Mouse (Mus musculus) hindbrain, embryonic 15.5 days (tissue): ENCODE data around the gene Med24. TPM values are rescaled to one million over a fixed set of nuclear protein-coding genes. Genes with fewer than 3 reads are reported as not detected.
"Not testable (repeated sequence)": the region's sequence is repeated elsewhere in the genome, so short reads cannot be mapped to it uniquely, and the experiment has no call there.

Experiments
- ATAC-seq: fragments of 200-750 bp; cut with Nextera tagmentation; 2 replicates; pipeline ENCODE4 v1.8.0; 2017; ENCODE audit warnings: low read depth, moderate number of reproducible peaks, moderate TSS enrichment; ENCODE audit not compliant: low FRiP score
- H3K27ac ChIP-seq: fragments of 300-500 bp; sonication (generic); replicated peaks from 2 replicates; pipeline ENCODE4 v1.5.1; 2015; ENCODE audit warnings: mild to moderate bottlenecking, inconsistent platforms
- H3K27me3 ChIP-seq: fragments of 300-500 bp; sonication (generic); 2 replicates; pipeline ENCODE4 v1.6.1; 2015; ENCODE audit warnings: control low read depth, inconsistent platforms
- H3K36me3 ChIP-seq: fragments of 300-500 bp; sonication (generic); 2 replicates; pipeline ENCODE4 v1.6.1; 2015; ENCODE audit warnings: control low read depth, inconsistent platforms
- H3K4me1 ChIP-seq: fragments of 300-500 bp; sonication (generic); replicated peaks from 2 replicates; pipeline ENCODE4 v1.6.1; 2015; ENCODE audit warnings: control low read depth, inconsistent platforms
- H3K4me2 ChIP-seq: fragments of 300-500 bp; sonication (generic); 2 replicates; pipeline ENCODE4 v1.6.1; 2015; ENCODE audit warnings: moderate library complexity, mild to moderate bottlenecking, inconsistent platforms
- H3K4me3 ChIP-seq: fragments of 300-500 bp; sonication (generic); 2 replicates; pipeline ENCODE4 v1.5.1; 2015; ENCODE audit warnings: mild to moderate bottlenecking, inconsistent platforms
- H3K9ac ChIP-seq: fragments of 300-500 bp; sonication (generic); 2 replicates; pipeline ENCODE4 v1.6.1; 2015; ENCODE audit warnings: inconsistent platforms
- H3K9me3 ChIP-seq: fragments of 300-500 bp; sonication (generic); 2 replicates; pipeline ENCODE4 v1.6.1; 2016; ENCODE audit warnings: control low read depth, inconsistent platforms
- WGBS: fragments of 180-500 bp; shearing (Covaris S2); methylation state at CpG from one replicate; pipeline ENCODE4 v1.1.7; 2015; 5-methylcytosine and 5-hydroxymethylcytosine counted together
- polyA plus RNA-seq: library from polyadenylated mRNA; unstranded; fragments of >200 nt; fragmentation: Nextera tagmentation; extraction: Ambion mirVana; gene quantifications from 2 replicates; pipeline ENCODE4 v1.2.1, GENCODE M21; 2015

Med24 gene
- polyA plus RNA-seq, 1 experiment from 2014 or later: 70.3 TPM

GRCm38 (mm10) chr11:98723098-98723497 is 6.1 kb downstream of the Med24 start:
- peaks cover 24% of the 10 kb centered on the region for H3K36me3 ChIP-seq
- no peak overlapping the region for H3K4me2 ChIP-seq
- H3K27me3 ChIP-seq: no peaks in the 10 kb centered on the region
- no peaks in the 10 kb centered on the region for H3K9me3 ChIP-seq
- no peak for ATAC-seq
- no peak overlapping the region for H3K4me3 ChIP-seq
- no peak overlapping the region for H3K27ac ChIP-seq
- 84% methylated on average over 7 of the region's 7 CpGs for WGBS
- no peak overlapping the region for H3K9ac ChIP-seq
- peaks cover 14% of the 10 kb centered on the region for H3K4me1 ChIP-seq

DNA sequence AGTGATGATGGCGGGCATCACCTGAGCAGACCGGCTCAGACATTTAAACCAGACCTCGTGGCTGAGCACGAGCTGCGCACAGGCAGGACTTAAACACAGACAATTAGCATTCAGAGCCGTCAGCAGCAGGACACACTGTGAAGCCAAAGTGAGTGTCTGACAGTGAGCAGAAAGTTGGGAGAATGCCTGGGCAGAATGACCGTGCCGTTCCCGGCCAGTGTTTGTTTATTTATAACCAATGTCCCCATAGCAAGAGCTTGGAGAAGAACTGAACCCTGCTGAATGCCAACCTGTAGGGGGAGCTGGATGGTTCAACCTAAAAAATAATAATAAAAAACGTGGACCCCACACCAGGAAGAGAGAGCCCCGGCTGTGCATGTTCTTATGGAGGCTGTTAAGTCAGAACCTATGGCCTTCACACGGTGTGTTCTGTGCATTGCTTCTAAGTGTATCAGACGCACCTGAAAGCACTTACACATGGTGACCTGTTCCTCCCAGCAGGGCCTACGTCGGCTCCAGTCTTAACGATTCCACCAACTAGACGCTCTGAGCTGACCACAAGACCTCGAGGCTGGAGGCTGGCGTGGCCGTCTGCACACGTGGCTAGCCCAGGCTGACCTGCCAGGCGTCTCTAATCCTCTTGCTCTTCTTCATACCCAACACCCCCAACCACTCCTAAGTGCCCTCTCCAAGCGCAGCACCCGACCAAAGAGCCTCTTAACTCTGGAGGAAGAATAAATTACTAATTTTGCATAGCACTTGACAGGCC is 7.6 kb downstream of the Med24 start:
- WGBS: 75% methylated on average over 24 of the region's 24 CpGs
- Histone ChIP-seq H3K9me3 (no peaks in the 10 kb centered on the region), H3K4me3 (no peak overlapping the region), H3K36me3 (peaks cover 20% of the 10 kb centered on the region), H3K4me1 (peaks cover 13% of the 10 kb centered on the region; the same call in 1 of the 2 replicates), H3K27me3 (no peaks in the 10 kb centered on the region), H3K9ac (no peak overlapping the region), H3K4me2 (no peak overlapping the region), H3K27ac (no peak overlapping the region)
- no peak for ATAC-seq

DNA sequence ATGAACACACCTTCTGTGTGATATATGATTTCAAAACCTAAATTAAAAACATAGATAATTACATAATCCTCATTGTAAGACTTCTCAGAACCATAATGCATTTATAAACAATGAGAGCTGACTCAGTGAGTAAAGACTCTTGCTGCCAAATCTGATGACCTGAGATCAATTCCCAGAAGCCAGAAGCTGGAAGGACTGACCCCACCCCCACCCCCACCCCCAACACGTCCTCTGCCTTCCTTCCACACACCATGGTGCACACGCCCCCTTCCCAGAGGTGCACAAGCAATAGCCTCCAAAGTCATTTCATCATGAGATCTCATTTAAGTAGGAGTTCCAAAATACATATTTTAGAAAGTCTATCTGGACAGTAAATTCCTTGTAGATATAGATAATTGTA is 8.5 kb downstream of the Med24 start:
- Histone ChIP-seq H3K36me3 (peaks cover 25% of the 10 kb centered on the region), H3K4me1 (peaks cover 13% of the 10 kb centered on the region; the same call in 1 of the 2 replicates), H3K4me2 (no peak overlapping the region), H3K27me3 (no peaks in the 10 kb centered on the region), H3K4me3 (no peak overlapping the region), H3K9me3 (no peaks in the 10 kb centered on the region), H3K9ac (no peak overlapping the region), H3K27ac (no peak overlapping the region)
- no peak for ATAC-seq
- WGBS: 80% methylated on average over 2 of the region's 2 CpGs

- 10% methylated on average over 13 of the region's 13 CpGs for WGBS
- no peak overlapping the region for H3K27ac ChIP-seq
- H3K4me3 ChIP-seq: no peak overlapping the region
- no peak overlapping the region for H3K9ac ChIP-seq
- no peak overlapping the region for H3K4me2 ChIP-seq
- no peaks in the 10 kb centered on the region for H3K27me3 ChIP-seq
- no peaks in the 10 kb centered on the region for H3K9me3 ChIP-seq
- no peak for ATAC-seq
- H3K4me1 ChIP-seq: peaks cover 13% of the 10 kb centered on the region; the same call in 1 of the 2 replicates
- H3K36me3 ChIP-seq: peaks cover 39% of the 10 kb centered on the region
Observed at GRCm38 (mm10) chr11:98717904-98718303, 11.3 kb downstream of the Med24 start.

- Histone ChIP-seq H3K4me1 (peaks cover 10% of the 10 kb centered on the region; the same call in 1 of the 2 replicates), H3K4me3 (no peak overlapping the region), H3K4me2 (no peak overlapping the region), H3K9me3 (no peaks in the 10 kb centered on the region), H3K27me3 (no peaks in the 10 kb centered on the region), H3K9ac (no peak overlapping the region), H3K36me3 (peaks cover 52% of the 10 kb centered on the region), H3K27ac (no peak overlapping the region)
- no peak for ATAC-seq
- WGBS: 93% methylated on average over 9 of the region's 9 CpGs
Observed at GRCm38 (mm10) chr11:98715946-98716345, 13.3 kb downstream of the Med24 start.

GRCm38 (mm10) chr11:98713703-98714102 is 15.5 kb downstream of the Med24 start:
- H3K36me3 ChIP-seq: peaks cover 67% of the 10 kb centered on the region
- H3K4me2 ChIP-seq: no peak overlapping the region
- H3K27ac ChIP-seq: no peak overlapping the region
- H3K4me3 ChIP-seq: no peak overlapping the region
- H3K27me3 ChIP-seq: no peaks in the 10 kb centered on the region
- WGBS: 90% methylated on average over 12 of the region's 12 CpGs
- no peak for ATAC-seq
- no peaks in the 10 kb centered on the region for H3K9me3 ChIP-seq
- no peak overlapping the region for H3K9ac ChIP-seq
- peaks cover 10% of the 10 kb centered on the region; the same call in 1 of the 2 replicates for H3K4me1 ChIP-seq

DNA sequence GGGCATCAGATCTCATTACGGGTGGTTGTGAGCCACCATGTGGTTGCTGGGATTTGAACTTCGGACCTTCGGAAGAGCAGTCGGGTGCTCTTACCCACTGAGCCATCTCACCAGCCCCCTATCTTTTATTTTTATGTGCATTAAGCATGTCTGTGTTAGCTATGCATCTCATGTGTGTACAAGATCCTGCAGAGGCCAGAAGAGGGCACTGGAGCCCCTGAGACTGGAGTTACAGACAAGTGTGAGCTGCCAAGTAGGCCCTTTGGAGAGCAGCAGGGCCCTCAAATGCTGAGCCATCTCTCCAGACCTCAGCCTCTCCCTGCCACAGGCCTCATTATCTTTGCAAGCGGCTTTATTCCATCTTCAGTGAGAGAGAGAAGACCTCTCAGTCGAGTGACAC is 17.2 kb downstream of the Med24 start:
- H3K36me3 ChIP-seq: peaks cover 76% of the 10 kb centered on the region
- not testable (repeated sequence) for H3K9me3 ChIP-seq, H3K27ac ChIP-seq, ATAC-seq, H3K4me3 ChIP-seq, H3K4me1 ChIP-seq, H3K27me3 ChIP-seq, H3K4me2 ChIP-seq, H3K9ac ChIP-seq
- WGBS: 84% methylated on average over 6 of the region's 6 CpGs

GRCm38 (mm10) chr11:98711046-98711434 is 18.2 kb downstream of the Med24 start:
- no peak for ATAC-seq
- Histone ChIP-seq H3K4me1 (no peaks in the 10 kb centered on the region), H3K9me3 (no peaks in the 10 kb centered on the region), H3K9ac (no peak overlapping the region), H3K36me3 (peaks cover 78% of the 10 kb centered on the region), H3K27me3 (no peaks in the 10 kb centered on the region), H3K4me3 (no peak overlapping the region), H3K27ac (no peak overlapping the region), H3K4me2 (no peak overlapping the region)
- WGBS: 79% methylated on average over 4 of the region's 4 CpGs

DNA sequence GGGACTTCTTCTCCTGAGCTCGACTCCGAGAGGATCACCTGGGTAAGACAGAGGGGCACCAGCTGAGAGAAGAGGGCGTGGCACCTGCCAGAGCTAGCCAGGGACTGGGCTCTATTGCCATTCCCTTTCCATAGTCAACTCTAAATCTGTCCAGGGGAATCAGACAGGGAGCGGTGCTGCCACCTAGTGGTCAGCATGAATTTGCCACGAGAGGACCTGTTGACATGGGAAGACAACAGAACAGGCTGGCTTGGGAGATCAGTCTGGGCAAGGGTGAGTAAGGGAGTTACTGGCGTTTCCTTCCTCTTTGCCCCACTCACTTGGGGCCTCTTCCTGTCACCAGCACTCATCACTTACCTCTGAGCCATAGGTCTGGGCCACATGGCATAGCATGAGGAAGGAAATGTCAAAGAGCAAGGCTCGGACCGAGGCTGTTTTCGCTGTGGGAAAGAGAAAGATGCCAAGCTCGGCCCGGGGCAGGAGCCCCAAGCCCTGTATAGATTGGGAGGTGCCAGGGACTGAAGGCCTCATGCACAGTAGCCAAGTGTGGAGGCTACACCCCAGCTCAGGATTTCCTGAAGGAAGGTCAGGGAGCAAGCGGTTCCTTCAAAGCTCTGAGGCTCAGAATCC is 18.7 kb downstream of the Med24 start:
- Histone ChIP-seq H3K27ac (no peak overlapping the region), H3K4me3 (no peak overlapping the region), H3K4me1 (no peaks in the 10 kb centered on the region), H3K9ac (no peak overlapping the region), H3K9me3 (no peaks in the 10 kb centered on the region), H3K4me2 (no peak overlapping the region), H3K27me3 (no peaks in the 10 kb centered on the region), H3K36me3 (peaks cover 78% of the 10 kb centered on the region)
- ATAC-seq: no peak
- WGBS: 49% methylated on average over 12 of the region's 12 CpGs

GRCm38 (mm10) chr11:98709001-98709741 is 20.1 kb downstream of the Med24 start:
- ATAC-seq: no peak
- H3K4me1 ChIP-seq: no peaks in the 10 kb centered on the region
- H3K9me3 ChIP-seq: no peaks in the 10 kb centered on the region
- no peak overlapping the region for H3K4me2 ChIP-seq
- 79% methylated on average over 26 of the region's 26 CpGs for WGBS
- no peak overlapping the region for H3K4me3 ChIP-seq
- H3K9ac ChIP-seq: no peak overlapping the region
- H3K27me3 ChIP-seq: no peaks in the 10 kb centered on the region
- H3K27ac ChIP-seq: no peak overlapping the region
- peaks cover 79% of the 10 kb centered on the region for H3K36me3 ChIP-seq

DNA sequence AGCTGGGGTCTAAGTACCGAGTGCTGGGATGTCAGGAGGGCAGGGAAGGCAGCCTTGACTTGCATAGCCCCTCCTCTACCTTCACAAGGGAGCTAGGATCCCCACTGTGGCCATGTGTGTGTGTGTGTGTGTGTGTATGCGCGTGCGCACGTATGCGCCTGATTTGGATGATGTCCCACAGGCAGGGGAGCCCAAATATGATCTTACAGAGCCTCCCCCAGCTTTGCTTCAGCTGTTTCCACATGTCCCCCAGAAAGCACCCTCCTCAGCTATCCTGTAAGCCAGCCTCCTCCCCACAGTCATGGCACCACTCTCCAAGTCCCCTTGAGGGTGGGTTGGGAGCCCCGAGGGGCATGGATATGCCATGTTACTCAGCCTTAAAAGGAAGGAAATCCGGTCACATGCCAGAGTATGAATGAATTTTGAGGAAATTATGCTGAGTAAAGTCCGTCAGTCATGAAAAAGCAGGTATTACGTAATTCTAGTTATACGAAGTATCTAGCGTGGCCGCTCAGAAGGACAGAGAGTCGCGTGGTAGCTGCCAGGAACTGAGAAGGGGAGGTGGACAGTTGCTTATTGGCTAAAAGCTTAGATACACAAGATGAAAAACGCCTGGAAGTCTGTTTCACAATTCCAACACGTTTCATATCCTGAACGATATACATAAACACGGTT is 20.8 kb downstream of the Med24 start:
- Histone ChIP-seq H3K9ac (no peak overlapping the region), H3K27ac (no peak overlapping the region), H3K4me2 (no peak overlapping the region), H3K27me3 (no peaks in the 10 kb centered on the region), H3K4me1 (no peaks in the 10 kb centered on the region), H3K9me3 (no peaks in the 10 kb centered on the region), H3K4me3 (no peak overlapping the region), H3K36me3 (peaks cover 73% of the 10 kb centered on the region)
- no peak for ATAC-seq
- WGBS: 87% methylated on average over 19 of the region's 19 CpGs
